Mouse (Mus musculus): ENCODE results near the gene Olfr98.

DNA sequence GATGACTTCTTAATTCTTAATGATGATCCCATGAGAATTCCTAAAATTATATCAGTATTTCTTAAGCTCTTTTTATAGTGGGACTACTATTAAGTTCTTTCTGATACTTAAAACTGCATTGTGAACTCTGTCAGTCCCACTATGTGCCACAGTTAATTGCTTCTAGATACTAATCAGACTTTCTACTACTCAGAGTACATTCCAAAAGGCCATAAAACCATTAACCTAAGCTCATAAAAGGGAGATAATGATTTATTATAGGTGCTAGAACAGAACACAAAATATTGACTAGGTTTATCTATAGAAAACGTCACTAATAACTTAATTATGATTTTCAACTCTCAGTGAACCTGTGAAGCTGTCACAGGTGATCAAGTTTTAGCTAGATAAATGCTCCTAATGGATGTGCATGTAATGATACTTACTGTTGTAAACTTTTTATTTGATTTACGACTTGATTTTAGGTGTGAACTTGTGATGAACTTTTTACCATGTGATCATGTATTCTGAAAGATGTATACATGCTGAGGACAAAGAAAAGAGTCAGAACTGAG, 46.7 kb upstream of the Olfr98 start:
- TF ChIP-seq CTCF (IDR thresholded peaks at IDR 0.05; ENCODE audit: borderline replicate concordance, control insufficient read depth, extremely low read depth, insufficient read depth, low read length, poor library complexity) = no peak
- no peak for TF ChIP-seq POLR2A (IDR thresholded peaks at IDR 0.05; ENCODE audit: control insufficient read depth, extremely low read depth, insufficient read depth, low read length, poor library complexity)
